Mouse (Mus musculus) activated CD4-positive, CD25-positive, alpha-beta regulatory T cell (primary cell): ENCODE data around the gene Olfr1291-ps1. TPM values are rescaled to one million over a fixed set of nuclear protein-coding genes. Genes with fewer than 3 reads are reported as not detected.

Source experiments
- polyA plus RNA-seq, 2 experiments: library from polyadenylated mRNA; unstranded; fragments of 100-300 nt; shearing (Covaris generic); gene quantifications; one replicate each; pipeline ENCODE4 v1.2.1; 2017

Gene Olfr1291-ps1
- under 1 TPM in 1 of 2 experiments, not detected in 1; 0.29 TPM for polyA plus RNA-seq

DNA sequence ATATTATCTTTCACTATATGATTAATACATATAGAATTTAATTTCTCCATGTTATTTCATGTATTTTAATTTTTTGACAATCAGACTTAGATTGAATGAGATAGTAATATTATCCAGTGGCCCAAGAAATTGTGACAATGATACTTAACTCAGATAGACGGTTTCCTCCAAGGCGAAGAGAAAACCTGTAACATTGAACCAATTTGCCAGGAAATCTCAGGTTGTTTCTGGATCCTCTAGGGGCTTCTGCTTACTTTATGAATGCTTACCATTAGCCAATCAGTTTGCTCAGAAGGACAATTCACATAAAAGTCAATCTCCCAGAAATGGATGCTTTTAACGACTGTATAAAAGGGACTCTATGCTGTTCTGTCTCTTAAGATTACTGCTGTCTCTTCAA, at the start of gene Olfr1291-ps1:
Gene Olfr1291-ps1 (plus strand): TSS at position 301 of the 400 bp plus-strand sequence.

DNA sequence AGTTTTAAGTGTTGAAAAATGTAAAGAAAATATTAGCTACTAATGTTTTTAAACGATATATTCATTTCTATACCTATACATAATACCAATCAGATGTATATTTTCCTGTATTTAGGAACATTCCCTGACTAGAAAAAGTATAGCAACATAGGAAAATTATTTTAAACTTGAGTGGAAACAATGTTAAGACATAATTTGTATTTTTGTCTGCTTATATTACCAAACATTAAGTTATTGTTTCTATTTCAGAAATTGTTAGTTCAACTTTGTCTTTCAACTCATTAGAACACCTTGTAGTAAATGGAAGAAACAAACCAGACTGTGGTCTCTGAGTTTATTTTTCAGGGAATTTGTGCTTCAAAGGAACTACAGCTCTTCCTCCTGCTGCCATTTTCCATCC, 48.1 kb upstream of the Olfr1291-ps1 start, which contains the start of gene Olfr1287:
Gene Olfr1287 (plus strand): TSS at position 301 of the 400 bp plus-strand sequence.

DNA sequence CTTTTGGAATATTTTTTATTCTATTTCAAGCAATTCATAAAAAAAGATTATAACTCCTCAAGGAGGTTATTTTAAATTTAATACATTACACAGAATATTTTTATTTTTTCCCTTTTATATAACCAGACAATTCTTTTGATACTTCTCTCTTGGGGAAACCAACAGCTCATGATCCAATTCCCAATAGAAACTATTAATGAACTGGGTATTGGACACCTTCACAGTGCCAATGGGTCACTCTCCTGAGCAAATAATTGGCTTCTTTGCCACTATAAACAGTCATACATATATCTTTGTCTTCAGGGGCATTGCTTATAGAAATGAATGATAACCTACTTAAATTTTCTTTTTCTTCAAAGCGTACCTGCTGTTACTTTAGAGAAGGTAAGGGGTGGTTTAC, 23.2 kb upstream of the Olfr1291-ps1 start, which contains the start of gene Olfr1288:
Gene Olfr1288 (plus strand): TSS at position 301 of the 400 bp plus-strand sequence.

DNA sequence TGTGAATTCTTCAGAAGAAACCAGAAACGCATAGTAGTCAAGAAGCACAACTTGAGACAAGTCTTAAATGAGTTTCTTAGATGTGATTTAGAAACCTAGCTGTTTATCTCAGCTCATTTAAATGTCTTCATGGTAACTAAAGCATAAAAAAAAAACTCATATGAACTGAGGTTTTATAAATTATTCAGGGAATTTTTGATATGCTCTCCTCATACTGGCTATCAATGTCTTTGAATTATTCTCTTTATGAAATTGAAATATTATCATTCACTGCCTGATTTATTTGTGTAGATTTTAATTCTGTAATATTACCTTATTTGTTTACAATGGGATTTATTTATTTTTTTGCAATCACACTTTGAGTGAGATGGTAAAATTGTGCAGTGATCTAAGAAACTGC, 16.5 kb upstream of the Olfr1291-ps1 start, which contains the start of gene Olfr1289:
Gene Olfr1289 (plus strand): TSS at position 301 of the 400 bp plus-strand sequence.

DNA sequence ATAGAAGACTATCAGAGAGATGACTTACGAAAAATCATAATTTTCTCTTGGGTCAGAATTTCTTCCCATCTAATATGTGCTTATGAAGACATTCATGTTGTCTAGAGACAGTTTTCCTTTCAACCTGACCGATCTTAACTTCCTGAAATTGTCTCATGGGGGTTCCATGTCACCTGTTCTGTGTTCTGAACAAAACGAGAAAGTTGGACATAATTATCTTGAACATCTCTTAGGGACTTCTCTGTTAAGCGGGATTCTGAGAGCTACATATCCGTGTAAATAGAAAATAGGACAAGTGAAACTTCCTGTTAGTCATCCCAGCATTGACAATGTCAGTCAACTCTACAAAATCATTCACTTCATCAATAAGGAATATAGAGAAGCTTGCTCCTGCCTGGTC, 3.3 kb upstream of the Olfr1291-ps1 start, which contains the start of gene Olfr1290:
Gene Olfr1290 (minus strand): TSS at position 101 of the 400 bp plus-strand sequence.

GRCm38 (mm10) chr2:111524903-111525302, 27.9 kb downstream of the Olfr1291-ps1 start, which contains the start of gene Olfr1293-ps:
Olfr1293-ps (plus strand) TSS chr2:111525203.

DNA sequence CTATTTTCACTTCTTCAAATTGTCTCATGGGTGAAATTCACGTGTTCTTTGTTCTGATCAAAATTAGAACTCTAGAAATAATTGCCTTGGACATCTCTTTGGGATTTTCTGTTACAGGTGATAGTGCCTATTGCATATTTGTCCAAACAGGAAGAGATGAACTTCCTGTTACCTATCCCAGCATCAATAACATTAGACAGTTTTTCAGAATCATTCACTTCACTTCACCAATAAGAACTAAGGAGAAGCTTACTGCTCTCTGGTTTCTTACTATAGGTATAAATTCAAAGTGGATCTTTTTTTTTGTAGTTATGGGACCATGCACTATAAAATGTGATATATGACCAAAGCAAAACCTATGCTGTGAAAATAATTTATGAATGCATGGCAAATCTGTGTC, 43.2 kb downstream of the Olfr1291-ps1 start, which contains the start of gene Olfr1294:
Gene Olfr1294 (minus strand): TSS at position 101 of the 400 bp plus-strand sequence.

Other genes starting within 250 kb of the Olfr1291-ps1 start
- not detected for gene Olfr1276, start 242.7 kb upstream of the Olfr1291-ps1 start, polyA plus RNA-seq
- under 1 TPM in 1 of 2 experiments, not detected in 1; 0.05 TPM for gene Olfr1277, start 223.1 kb upstream of the Olfr1291-ps1 start, polyA plus RNA-seq
- gene Olfr1278, start 207.0 kb upstream of the Olfr1291-ps1 start, polyA plus RNA-seq, result not detected
- gene Olfr1279, start 196.5 kb upstream of the Olfr1291-ps1 start, polyA plus RNA-seq, result not detected
- gene Olfr1280, start 183.2 kb upstream of the Olfr1291-ps1 start, polyA plus RNA-seq, result under 1 TPM in 1 of 2 experiments, not detected in 1; 0.02 TPM
- gene Olfr1281, start 170.7 kb upstream of the Olfr1291-ps1 start, polyA plus RNA-seq, result not detected
- not detected for gene Olfr1282, start 161.1 kb upstream of the Olfr1291-ps1 start, polyA plus RNA-seq
- not detected for gene Olfr1283, start 130.4 kb upstream of the Olfr1291-ps1 start, polyA plus RNA-seq
- not detected for gene Olfr1284, start 121.7 kb upstream of the Olfr1291-ps1 start, polyA plus RNA-seq
- gene Olfr1286, start 74.1 kb upstream of the Olfr1291-ps1 start, polyA plus RNA-seq, result not detected
- gene Olfr1287, start 48.0 kb upstream of the Olfr1291-ps1 start, polyA plus RNA-seq, result not detected
- gene Olfr1288, start 23.1 kb upstream of the Olfr1291-ps1 start, polyA plus RNA-seq, result not detected
- gene Olfr1289, start 16.4 kb upstream of the Olfr1291-ps1 start, polyA plus RNA-seq, result not detected
- gene Olfr1290, start 3.4 kb upstream of the Olfr1291-ps1 start, polyA plus RNA-seq, result not detected
- gene Olfr1293-ps, start 28.0 kb downstream of the Olfr1291-ps1 start, polyA plus RNA-seq, result under 1 TPM in 1 of 2 experiments, not detected in 1; 0.29 TPM
- gene Olfr1294, start 43.1 kb downstream of the Olfr1291-ps1 start, polyA plus RNA-seq, result not detected
- gene Olfr1295, start 72.5 kb downstream of the Olfr1291-ps1 start, polyA plus RNA-seq, result not detected
- gene Olfr1297, start 129.3 kb downstream of the Olfr1291-ps1 start, polyA plus RNA-seq, result not detected
- gene Olfr1298, start 152.0 kb downstream of the Olfr1291-ps1 start, polyA plus RNA-seq, result not detected
- not detected for gene Olfr1299, start 164.2 kb downstream of the Olfr1291-ps1 start, polyA plus RNA-seq